Mouse (Mus musculus) spleen, embryonic (tissue): ENCODE data around the gene Tpo.

Experiments used
- CTCF ChIA-PET: fragments of 350-600 bp; sonication (Branson Sonifier 250); formaldehyde crosslinking; loops from one replicate; lab custom pipeline; 2022; lab: Charles Lee

The Tpo gene

GRCm38 (mm10) chr12:30077056-30077455, 55.4 kb downstream of the Tpo start:
- CTCF ChIA-PET = no interaction called here

GRCm38 (mm10) chr12:30076316-30076715, 56.1 kb downstream of the Tpo start:
- CTCF ChIA-PET = no interaction called here

- CTCF ChIA-PET = no interaction called here
These were observed 63.1 kb downstream of the Tpo start for GRCm38 (mm10) chr12:30069321-30069720.

- CTCF ChIA-PET = no interaction called here
These were observed 64.6 kb downstream of the Tpo start for GRCm38 (mm10) chr12:30067806-30068205.

- CTCF ChIA-PET = no interaction called here
These were observed 70.3 kb downstream of the Tpo start for GRCm38 (mm10) chr12:30062118-30062505.

- CTCF ChIA-PET = no interaction called here
These were observed 70.8 kb downstream of the Tpo start for GRCm38 (mm10) chr12:30061503-30062117.

GRCm38 (mm10) chr12:30058044-30058443, 74.4 kb downstream of the Tpo start:
- CTCF ChIA-PET = no interaction called here

- CTCF ChIA-PET = no interaction called here
These were observed 77.5 kb downstream of the Tpo start for GRCm38 (mm10) chr12:30054761-30055540.

- CTCF ChIA-PET = no interaction called here
These were observed 82.2 kb downstream of the Tpo start for GRCm38 (mm10) chr12:30050235-30050634.

- CTCF ChIA-PET = no interaction called here
These were observed 82.6 kb downstream of the Tpo start for GRCm38 (mm10) chr12:30049818-30050217.

- CTCF ChIA-PET = no interaction called here
These were observed 83.6 kb downstream of the Tpo start for GRCm38 (mm10) chr12:30048848-30049247.

GRCm38 (mm10) chr12:30040150-30040549, 92.3 kb downstream of the Tpo start:
- CTCF ChIA-PET = no interaction called here

- CTCF ChIA-PET = no interaction called here
These were observed 92.9 kb downstream of the Tpo start for GRCm38 (mm10) chr12:30039565-30039964.

- CTCF ChIA-PET = no interaction called here
These were observed 95.8 kb downstream of the Tpo start for GRCm38 (mm10) chr12:30036569-30037055.

- CTCF ChIA-PET = no interaction called here
These were observed 96.4 kb downstream of the Tpo start for GRCm38 (mm10) chr12:30035841-30036568.

GRCm38 (mm10) chr12:30035406-30035805, 97.0 kb downstream of the Tpo start:
- CTCF ChIA-PET = no interaction called here

- CTCF ChIA-PET = no interaction called here
These were observed 97.7 kb downstream of the Tpo start for GRCm38 (mm10) chr12:30034681-30035080.

- CTCF ChIA-PET = no interaction called here
These were observed 101.9 kb downstream of the Tpo start for GRCm38 (mm10) chr12:30030571-30030970.

GRCm38 (mm10) chr12:30029111-30029510, 103.3 kb downstream of the Tpo start:
- CTCF ChIA-PET = no interaction called here

- CTCF ChIA-PET = no interaction called here
These were observed 104.6 kb downstream of the Tpo start for GRCm38 (mm10) chr12:30027721-30028340.

- CTCF ChIA-PET = no interaction called here
These were observed 108.1 kb downstream of the Tpo start for GRCm38 (mm10) chr12:30024264-30024825.

- CTCF ChIA-PET = no interaction called here
These were observed 108.9 kb downstream of the Tpo start for GRCm38 (mm10) chr12:30023491-30023890.
